Mouse (Mus musculus): Measurements from ENCODE around the gene Kcnk13. TPM values are rescaled to one million over a fixed set of nuclear protein-coding genes. Genes with fewer than 3 reads are reported as not detected.
A peak's percentile ranks its signal among the peaks of the same experiment; 100 is the strongest.

Kcnk13 gene
- polyA plus RNA-seq, 1 experiment = 9.2 TPM

- H3K4me1 ChIP-seq (ENCODE audit: control insufficient read depth, insufficient read depth, low read length) = no peaks in the 10 kb centered on the region
- H3K27ac ChIP-seq (ENCODE audit: insufficient read depth, low read length) = no peak overlapping the region
- TF ChIP-seq CTCF (IDR thresholded peaks at IDR 0.05; ENCODE audit: borderline replicate concordance, insufficient read depth, low read depth, low read length) = no peak
- TF ChIP-seq POLR2A (IDR thresholded peaks at IDR 0.05; ENCODE audit: borderline replicate concordance, insufficient read depth, low read length) = no peak
- no peak overlapping the region for H3K4me3 ChIP-seq (replicated peaks; ENCODE audit: insufficient read depth, low read depth, low read length)
- no peaks in the 10 kb centered on the region for H3K27me3 ChIP-seq (ENCODE audit: control insufficient read depth, insufficient read depth, low read length)
- 38% methylated on average over 1 of the region's 1 CpGs for whole genome bisulfite sequencing
- no peak for DNase-seq
Observed at GRCm38 (mm10) chr12:99929160-99929559, 35.1 kb upstream of the Kcnk13 start.

- Histone ChIP-seq H3K4me3 (replicated peaks; ENCODE audit: insufficient read depth, low read depth, low read length) (no peak overlapping the region), H3K27me3 (ENCODE audit: control insufficient read depth, insufficient read depth, low read length) (no peaks in the 10 kb centered on the region), H3K4me1 (ENCODE audit: control insufficient read depth, insufficient read depth, low read length) (no peaks in the 10 kb centered on the region), H3K27ac (ENCODE audit: insufficient read depth, low read length) (no peak overlapping the region)
- DNase-seq = no peak
- TF ChIP-seq POLR2A (IDR thresholded peaks at IDR 0.05; ENCODE audit: borderline replicate concordance, insufficient read depth, low read length) (no peak), CTCF (IDR thresholded peaks at IDR 0.05; ENCODE audit: borderline replicate concordance, insufficient read depth, low read depth, low read length) (no peak)
- whole genome bisulfite sequencing = 86% methylated on average over 4 of the region's 4 CpGs
Observed at GRCm38 (mm10) chr12:99932245-99932644, 32.1 kb upstream of the Kcnk13 start.

- no peaks in the 10 kb centered on the region for H3K27me3 ChIP-seq (ENCODE audit: control insufficient read depth, insufficient read depth, low read length)
- H3K4me1 ChIP-seq (ENCODE audit: control insufficient read depth, insufficient read depth, low read length) = peaks cover 4% of the 10 kb centered on the region; the same call in 1 of the 2 replicates
- TF ChIP-seq POLR2A (IDR thresholded peaks at IDR 0.05; ENCODE audit: borderline replicate concordance, insufficient read depth, low read length) = no peak
- no peak for TF ChIP-seq CTCF (IDR thresholded peaks at IDR 0.05; ENCODE audit: borderline replicate concordance, insufficient read depth, low read depth, low read length)
- WGBS = 94% methylated on average over 3 of the region's 3 CpGs
- H3K27ac ChIP-seq (ENCODE audit: insufficient read depth, low read length) = no peak overlapping the region
- H3K4me3 ChIP-seq (replicated peaks; ENCODE audit: insufficient read depth, low read depth, low read length) = no peak overlapping the region
- DNase-seq = no peak
Observed at GRCm38 (mm10) chr12:99933630-99934029, 30.7 kb upstream of the Kcnk13 start.

- DNase-seq = peak in 1 of 2 experiments; percentile 23
- H3K27me3 ChIP-seq (ENCODE audit: control insufficient read depth, insufficient read depth, low read length) = no peaks in the 10 kb centered on the region
- 54% methylated on average over 8 of the region's 8 CpGs for WGBS
- H3K4me1 ChIP-seq (ENCODE audit: control insufficient read depth, insufficient read depth, low read length) = peaks cover 4% of the 10 kb centered on the region; the same call in 1 of the 2 replicates
- no peak overlapping the region for H3K4me3 ChIP-seq (replicated peaks; ENCODE audit: insufficient read depth, low read depth, low read length)
- TF ChIP-seq CTCF (IDR thresholded peaks at IDR 0.05; ENCODE audit: borderline replicate concordance, insufficient read depth, low read depth, low read length) = no peak
- TF ChIP-seq POLR2A (IDR thresholded peaks at IDR 0.05; ENCODE audit: borderline replicate concordance, insufficient read depth, low read length) = no peak
- H3K27ac ChIP-seq (ENCODE audit: insufficient read depth, low read length) = no peak overlapping the region
Observed at GRCm38 (mm10) chr12:99935403-99935802, 28.9 kb upstream of the Kcnk13 start.

- Histone ChIP-seq H3K4me1 (ENCODE audit: control insufficient read depth, insufficient read depth, low read length) (peaks cover 4% of the 10 kb centered on the region; the same call in 1 of the 2 replicates), H3K4me3 (replicated peaks; ENCODE audit: insufficient read depth, low read depth, low read length) (no peak overlapping the region), H3K27me3 (ENCODE audit: control insufficient read depth, insufficient read depth, low read length) (no peaks in the 10 kb centered on the region), H3K27ac (ENCODE audit: insufficient read depth, low read length) (no peak overlapping the region)
- no peak for DNase-seq
- TF ChIP-seq CTCF (IDR thresholded peaks at IDR 0.05; ENCODE audit: borderline replicate concordance, insufficient read depth, low read depth, low read length) (no peak), POLR2A (IDR thresholded peaks at IDR 0.05; ENCODE audit: borderline replicate concordance, insufficient read depth, low read length) (no peak)
- WGBS = 31% methylated on average over 4 of the region's 4 CpGs
Observed at GRCm38 (mm10) chr12:99938476-99938875, 25.8 kb upstream of the Kcnk13 start.

GRCm38 (mm10) chr12:99939179-99939578 is 25.1 kb upstream of the Kcnk13 start:
- no peak for DNase-seq
- no peak for TF ChIP-seq POLR2A (IDR thresholded peaks at IDR 0.05; ENCODE audit: borderline replicate concordance, insufficient read depth, low read length)
- no peak for TF ChIP-seq CTCF (IDR thresholded peaks at IDR 0.05; ENCODE audit: borderline replicate concordance, insufficient read depth, low read depth, low read length)
- WGBS = 82% methylated on average over 6 of the region's 6 CpGs

GRCm38 (mm10) chr12:99940704-99941103 is 23.6 kb upstream of the Kcnk13 start:
- no peak overlapping the region for H3K4me3 ChIP-seq (replicated peaks; ENCODE audit: insufficient read depth, low read depth, low read length)
- H3K27me3 ChIP-seq (ENCODE audit: control insufficient read depth, insufficient read depth, low read length) = no peaks in the 10 kb centered on the region
- peaks cover 4% of the 10 kb centered on the region; the same call in 1 of the 2 replicates for H3K4me1 ChIP-seq (ENCODE audit: control insufficient read depth, insufficient read depth, low read length)
- no peak for DNase-seq
- TF ChIP-seq CTCF (IDR thresholded peaks at IDR 0.05; ENCODE audit: borderline replicate concordance, insufficient read depth, low read depth, low read length) = no peak
- TF ChIP-seq POLR2A (IDR thresholded peaks at IDR 0.05; ENCODE audit: borderline replicate concordance, insufficient read depth, low read length) = no peak
- WGBS = 88% methylated on average over 7 of the region's 7 CpGs
- H3K27ac ChIP-seq (ENCODE audit: insufficient read depth, low read length) = no peak overlapping the region

More at GRCm38 (mm10) chr12:99939179-99939578, 25.1 kb upstream of the Kcnk13 start:
- Histone ChIP-seq H3K4me1 (ENCODE audit: control insufficient read depth, insufficient read depth, low read length) (peaks cover 4% of the 10 kb centered on the region; the same call in 1 of the 2 replicates), H3K4me3 (replicated peaks; ENCODE audit: insufficient read depth, low read depth, low read length) (no peak overlapping the region), H3K27ac (ENCODE audit: insufficient read depth, low read length) (no peak overlapping the region), H3K27me3 (ENCODE audit: control insufficient read depth, insufficient read depth, low read length) (no peaks in the 10 kb centered on the region)

GRCm38 (mm10) chr12:99942441-99942840 is 21.9 kb upstream of the Kcnk13 start:
- TF ChIP-seq POLR2A (IDR thresholded peaks at IDR 0.05; ENCODE audit: borderline replicate concordance, insufficient read depth, low read length) (no peak), CTCF (IDR thresholded peaks at IDR 0.05; ENCODE audit: borderline replicate concordance, insufficient read depth, low read depth, low read length) (no peak)
- H3K27me3 ChIP-seq (ENCODE audit: control insufficient read depth, insufficient read depth, low read length) = no peaks in the 10 kb centered on the region
- H3K27ac ChIP-seq (ENCODE audit: insufficient read depth, low read length) = no peak overlapping the region
- H3K4me1 ChIP-seq (ENCODE audit: control insufficient read depth, insufficient read depth, low read length) = peaks cover 4% of the 10 kb centered on the region; the same call in 1 of the 2 replicates
- no peak for DNase-seq
- WGBS = 89% methylated on average over 8 of the region's 8 CpGs
- no peak overlapping the region for H3K4me3 ChIP-seq (replicated peaks; ENCODE audit: insufficient read depth, low read depth, low read length)
